Mouse (Mus musculus) MEL (cell line): ENCODE results near the gene Zbtb20. TPM values are rescaled to one million over a fixed set of nuclear protein-coding genes. Genes with fewer than 3 reads are reported as not detected.

ENCODE experiments used
- DNase-seq: peaks from one replicate; pipeline ENCODE4 v3.0.0; 2011; ENCODE audit warnings: low read depth, low spot score
- H3K27ac ChIP-seq: 2 replicates; pipeline ENCODE4 v1.5.1; 2012; ENCODE audit warnings: low read depth, mild to moderate bottlenecking, control low read depth, low read length, moderate library complexity; ENCODE audit not compliant: control insufficient read depth
- H3K27me3 ChIP-seq, 2 experiments: fragments of 150-350 bp in 1 of 2; sonication (generic) in 1 of 2; 2 replicates each; pipeline ENCODE4 v1.6.1; 2012; ENCODE audit warnings: low read length in 2 of 2, mild to moderate bottlenecking in 2 of 2, improper control_type of control experiment in 1 of 2, moderate library complexity in 1 of 2; ENCODE audit not compliant: insufficient read depth in 2 of 2, control insufficient read depth in 1 of 2
- H3K36me3 ChIP-seq, 2 experiments: 2 replicates each; pipeline ENCODE4 v1.6.1; 2012 to 2014; ENCODE audit warnings: low read length in 2 of 2, improper control_type of control experiment in 1 of 2, inconsistent platforms in 1 of 2, mild to moderate bottlenecking in 1 of 2; ENCODE audit not compliant: insufficient read depth in 2 of 2, control insufficient read depth in 1 of 2
- H3K4me1 ChIP-seq, 2 experiments: fragments of 150-350 bp in 1 of 2; sonication (generic) in 1 of 2; 2 replicates each; pipeline ENCODE4 v1.6.1; 2012; ENCODE audit warnings: low read length in 2 of 2, improper control_type of control experiment in 1 of 2, mild to moderate bottlenecking in 1 of 2; ENCODE audit not compliant: insufficient read depth in 2 of 2, control insufficient read depth in 1 of 2
- H3K4me3 ChIP-seq, 2 experiments: fragments of 150-350 bp in 1 of 2; sonication (generic) in 1 of 2; 2 replicates each; pipeline ENCODE4 v1.5.1; 2012; ENCODE audit warnings: low read depth in 2 of 2, low read length in 2 of 2, mild to moderate bottlenecking in 2 of 2, moderate library complexity in 2 of 2, control low read depth in 1 of 2, improper control_type of control experiment in 1 of 2; ENCODE audit not compliant: control insufficient read depth in 1 of 2, insufficient read depth in 1 of 2
- H3K79me2 ChIP-seq: 2 replicates; pipeline ENCODE4 v1.6.1; 2012; ENCODE audit warnings: mild to moderate bottlenecking, low read length, moderate library complexity; ENCODE audit not compliant: control insufficient read depth, poor library complexity, insufficient read depth
- H3K9ac ChIP-seq: 2 replicates; pipeline ENCODE4 v1.6.1; 2012; ENCODE audit warnings: low read depth, mild to moderate bottlenecking, control low read depth, low read length, moderate library complexity; ENCODE audit not compliant: control insufficient read depth, poor library complexity, severe bottlenecking
- H3K9me3 ChIP-seq: fragments of 150-350 bp; sonication (generic); replicated peaks from 2 replicates; pipeline ENCODE4 v1.6.1; 2012; ENCODE audit warnings: mild to moderate bottlenecking, low read length, improper control_type of control experiment, moderate library complexity; ENCODE audit not compliant: insufficient read depth
- CHD1 ChIP-seq: IDR thresholded peaks from 2 replicates; pipeline ENCODE4 v1.6.1; 2012; ENCODE audit warnings: low read depth, mild to moderate bottlenecking, inconsistent platforms, low read length, improper control_type of control experiment
- E2F4 ChIP-seq: IDR thresholded peaks from 2 replicates; pipeline ENCODE4 v1.6.1; 2011; ENCODE audit warnings: low read depth, low read length, improper control_type of control experiment, borderline replicate concordance
- ETS1 ChIP-seq: IDR thresholded peaks from 2 replicates; pipeline ENCODE4 v1.6.1; 2012; ENCODE audit warnings: low read depth, mild to moderate bottlenecking, inconsistent platforms, low read length, improper control_type of control experiment, moderate library complexity
- GATA1 ChIP-seq: IDR thresholded peaks from 2 replicates; pipeline ENCODE4 v1.6.1; 2011; ENCODE audit warnings: low read depth, low read length, improper control_type of control experiment
- KAT2A ChIP-seq: conservative IDR thresholded peaks from 2 replicates; pipeline ENCODE4 v1.6.1; 2012; ENCODE audit warnings: low read depth, low read length, improper control_type of control experiment, inconsistent platforms
- MAFK ChIP-seq: IDR thresholded peaks from 2 replicates; pipeline ENCODE4 v1.6.1; 2011; ENCODE audit warnings: low read depth, mild to moderate bottlenecking, low read length, improper control_type of control experiment, borderline replicate concordance
- MAZ ChIP-seq: IDR thresholded peaks from 2 replicates; pipeline ENCODE4 v1.6.1; 2012; ENCODE audit warnings: low read depth, mild to moderate bottlenecking, inconsistent platforms, low read length, improper control_type of control experiment
- MEF2A ChIP-seq: IDR thresholded peaks from 2 replicates; pipeline ENCODE4 v1.6.1; 2014; ENCODE audit warnings: low read depth, mild to moderate bottlenecking, inconsistent platforms, low read length, improper control_type of control experiment; ENCODE audit not compliant: poor library complexity, insufficient replicate concordance, severe bottlenecking; ENCODE audit errors: extremely low read depth
- MXI1 ChIP-seq: IDR thresholded peaks from 2 replicates; pipeline ENCODE4 v1.6.1; 2011; ENCODE audit warnings: mild to moderate bottlenecking, low read depth, low read length, improper control_type of control experiment
- MYB ChIP-seq: IDR thresholded peaks from 2 replicates; pipeline ENCODE4 v1.6.1; 2011; ENCODE audit warnings: mild to moderate bottlenecking, low read depth, low read length, improper control_type of control experiment
- NRF1 ChIP-seq: IDR thresholded peaks from 2 replicates; pipeline ENCODE4 v1.6.1; 2014; ENCODE audit warnings: low read depth, mild to moderate bottlenecking, inconsistent platforms, low read length, improper control_type of control experiment, moderate library complexity; ENCODE audit not compliant: poor library complexity, insufficient read depth, severe bottlenecking
- POLR2A ChIP-seq, 2 experiments: IDR thresholded peaks; 2 replicates each; pipeline ENCODE4 v1.6.1; 2011 to 2012; ENCODE audit warnings: low read length in 2 of 2, mild to moderate bottlenecking in 2 of 2, control low read depth in 1 of 2, improper control_type of control experiment in 1 of 2, low read depth in 1 of 2, moderate library complexity in 1 of 2; ENCODE audit not compliant: control insufficient read depth in 1 of 2, insufficient read depth in 1 of 2, poor library complexity in 1 of 2
- POLR2AphosphoS2 ChIP-seq: IDR thresholded peaks from 2 replicates; pipeline ENCODE4 v1.6.1; 2011; ENCODE audit warnings: low read length, improper control_type of control experiment
- TAL1 ChIP-seq: IDR thresholded peaks from 2 replicates; pipeline ENCODE4 v1.6.1; 2012; ENCODE audit warnings: mild to moderate bottlenecking, inconsistent platforms, low read length, moderate library complexity, mixed read lengths
- TBP ChIP-seq: IDR thresholded peaks from 2 replicates; pipeline ENCODE4 v1.8.0; 2011; ENCODE audit warnings: low read depth, low read length, improper control_type of control experiment
- TCF12 ChIP-seq: IDR thresholded peaks from 2 replicates; pipeline ENCODE4 v1.6.1; 2014; ENCODE audit warnings: low read depth, mild to moderate bottlenecking, inconsistent platforms, low read length, improper control_type of control experiment, moderate library complexity
- UBTF ChIP-seq: IDR thresholded peaks from 2 replicates; pipeline ENCODE4 v1.6.1; 2012; ENCODE audit warnings: low read depth, mild to moderate bottlenecking, inconsistent platforms, low read length, improper control_type of control experiment, moderate library complexity, borderline replicate concordance; ENCODE audit not compliant: insufficient read depth
- USF2 ChIP-seq, 2 experiments: IDR thresholded peaks; 2 replicates each; pipeline ENCODE4 v1.6.1; 2011 to 2012; ENCODE audit warnings: improper control_type of control experiment in 2 of 2, low read length in 2 of 2, borderline replicate concordance in 1 of 2, inconsistent platforms in 1 of 2, low read depth in 1 of 2, mild to moderate bottlenecking in 1 of 2; ENCODE audit not compliant: insufficient read depth in 1 of 2
- ZNF384 ChIP-seq: IDR thresholded peaks from 2 replicates; pipeline ENCODE4 v1.6.1; 2012; ENCODE audit warnings: low read depth, mild to moderate bottlenecking, inconsistent platforms, low read length, improper control_type of control experiment
- polyA plus RNA-seq, 2 experiments: library from polyadenylated mRNA; stranded (reverse) in 1 of 2; unstranded in 1 of 2; fragments of >175 nt in 1 of 2; fragments of >200 nt in 1 of 2; gene quantifications; 2 replicates each; pipeline versions ENCODE4 v1.2.1 to v1.2.4; 2012; ENCODE audit warnings: low replicate concordance in 2 of 2, low read depth in 1 of 2; ENCODE audit not compliant: insufficient read length in 2 of 2, insufficient read depth in 1 of 2, missing spikeins in 1 of 2
- total RNA-seq: library from RNA; depleted of rRNA; stranded (reverse); fragments of 300-350 nt; gene quantifications from 2 replicates; pipeline ENCODE4 v1.2.3, GENCODE M21; 2012

Gene Zbtb20
- total and polyA plus RNA-seq, 3 experiments: 0.17 to 0.27 TPM; not detected in 1

- H3K27ac ChIP-seq: no peak overlapping the region
- H3K9me3 ChIP-seq: no peaks in the 10 kb centered on the region
- H3K27me3 ChIP-seq: no peaks in the 10 kb centered on the region
- no peaks in the 10 kb centered on the region for H3K36me3 ChIP-seq
- no peak for DNase-seq
- no peaks in the 10 kb centered on the region for H3K4me1 ChIP-seq
- H3K79me2 ChIP-seq: no peaks in the 10 kb centered on the region
- H3K4me3 ChIP-seq: no peak overlapping the region
- no peak overlapping the region for H3K9ac ChIP-seq
- TF ChIP-seq MYB (no peak), POLR2AphosphoS2 (no peak), GATA1 (no peak)
These were observed 238.3 kb downstream of the Zbtb20 start for GRCm38 (mm10) chr16:43113968-43114367.

- H3K36me3 ChIP-seq: no peaks in the 10 kb centered on the region
- TF ChIP-seq TAL1 (no peak), ZNF384 (no peak), TBP (no peak), E2F4 (no peak), GATA1 (no peak), KAT2A (no peak), UBTF (no peak), TCF12 (no peak), MYB (no peak), MAFK (no peak), POLR2A (IDR thresholded peaks at IDR 0.05; ENCODE audit: control insufficient read depth in 1 of 2, insufficient read depth in 1 of 2, low read depth in 1 of 2, low read length in 2 of 2, poor library complexity in 1 of 2) (no peak), MEF2A (no peak), USF2 (IDR thresholded peaks at IDR 0.05; ENCODE audit: borderline replicate concordance in 1 of 2, insufficient read depth in 1 of 2, low read depth in 1 of 2, low read length in 2 of 2) (no peak), NRF1 (no peak)
- H3K9me3 ChIP-seq: no peaks in the 10 kb centered on the region
- no peak overlapping the region for H3K4me3 ChIP-seq
- no peaks in the 10 kb centered on the region for H3K4me1 ChIP-seq
- H3K79me2 ChIP-seq: no peaks in the 10 kb centered on the region
- H3K27ac ChIP-seq: no peak overlapping the region
- no peak overlapping the region for H3K9ac ChIP-seq
- no peak for DNase-seq
- H3K27me3 ChIP-seq: no peaks in the 10 kb centered on the region
These were observed 254.3 kb downstream of the Zbtb20 start for GRCm38 (mm10) chr16:43129966-43130365.

GRCm38 (mm10) chr16:43130583-43130982, 254.9 kb downstream of the Zbtb20 start:
- Histone ChIP-seq H3K4me1 (no peaks in the 10 kb centered on the region), H3K4me3 (no peak overlapping the region), H3K9me3 (no peaks in the 10 kb centered on the region), H3K9ac (no peak overlapping the region), H3K79me2 (no peaks in the 10 kb centered on the region), H3K27ac (no peak overlapping the region), H3K27me3 (no peaks in the 10 kb centered on the region), H3K36me3 (no peaks in the 10 kb centered on the region)
- DNase-seq: no peak
- TF ChIP-seq MAZ: no peak
- no peak for TF ChIP-seq MXI1
- no peak for TF ChIP-seq TCF12
- no peak for TF ChIP-seq TBP
- TF ChIP-seq CHD1: no peak
- no peak for TF ChIP-seq TAL1
- TF ChIP-seq ETS1: no peak
